Mouse (Mus musculus): Measurements from ENCODE around the gene Tnfsf9. TPM values are rescaled to one million over a fixed set of nuclear protein-coding genes. Genes with fewer than 3 reads are reported as not detected.

Gene Tnfsf9
- polyA plus RNA-seq, 1 experiment from 2014 or later: 5.6 TPM

GRCm38 (mm10) chr17:57110005-57110404 is 4.9 kb downstream of the Tnfsf9 start:
- Histone ChIP-seq H3K9me3 (replicated peaks; ENCODE audit: control insufficient read depth, low read length) (no peaks in the 10 kb centered on the region), H3K4me1 (ENCODE audit: control insufficient read depth, insufficient read depth, low read length) (no peaks in the 10 kb centered on the region), H3K27ac (replicated peaks; ENCODE audit: low read depth, low read length) (no peak overlapping the region), H3K4me2 (ENCODE audit: low read depth, low read length) (no peak overlapping the region), H3K9ac (replicated peaks; ENCODE audit: low read length) (no peak overlapping the region), H3K27me3 (ENCODE audit: control insufficient read depth, insufficient read depth, low read length) (no peaks in the 10 kb centered on the region), H3K36me3 (replicated peaks; ENCODE audit: control insufficient read depth, insufficient read depth, low read depth, low read length) (no peaks in the 10 kb centered on the region), H3K4me3 (ENCODE audit: low read depth, low read length) (no peak overlapping the region)
- DNase-seq (ENCODE audit: low spot score): no peak
- no peak for ATAC-seq (replicated peaks; ENCODE audit: insufficient number of reproducible peaks, low FRiP score, low TSS enrichment, low read depth)
- WGBS: 88% methylated on average over 1 of the region's 1 CpGs

- Histone ChIP-seq H3K27me3 (ENCODE audit: control insufficient read depth, insufficient read depth, low read length) (no peaks in the 10 kb centered on the region), H3K4me1 (ENCODE audit: control insufficient read depth, insufficient read depth, low read length) (no peaks in the 10 kb centered on the region), H3K4me2 (ENCODE audit: low read depth, low read length) (no peak overlapping the region), H3K9me3 (replicated peaks; ENCODE audit: control insufficient read depth, low read length) (no peaks in the 10 kb centered on the region), H3K9ac (replicated peaks; ENCODE audit: low read length) (no peak overlapping the region), H3K4me3 (ENCODE audit: low read depth, low read length) (no peak overlapping the region), H3K27ac (replicated peaks; ENCODE audit: low read depth, low read length) (no peak overlapping the region), H3K36me3 (replicated peaks; ENCODE audit: control insufficient read depth, insufficient read depth, low read depth, low read length) (no peaks in the 10 kb centered on the region)
- WGBS: 87% methylated on average over 10 of the region's 10 CpGs
- no peak for DNase-seq (ENCODE audit: low spot score)
- ATAC-seq (replicated peaks; ENCODE audit: insufficient number of reproducible peaks, low FRiP score, low TSS enrichment, low read depth): no peak
Measured at GRCm38 (mm10) chr17:57112768-57113474, 7.8 kb downstream of the Tnfsf9 start.

GRCm38 (mm10) chr17:57116801-57117200 is 11.7 kb downstream of the Tnfsf9 start:
- DNase-seq (ENCODE audit: low spot score) (no peak), ATAC-seq (replicated peaks; ENCODE audit: insufficient number of reproducible peaks, low FRiP score, low TSS enrichment, low read depth) (no peak)
- Histone ChIP-seq H3K4me2 (ENCODE audit: low read depth, low read length) (no peak overlapping the region), H3K27me3 (ENCODE audit: control insufficient read depth, insufficient read depth, low read length) (no peaks in the 10 kb centered on the region), H3K36me3 (replicated peaks; ENCODE audit: control insufficient read depth, insufficient read depth, low read depth, low read length) (no peaks in the 10 kb centered on the region), H3K9me3 (replicated peaks; ENCODE audit: control insufficient read depth, low read length) (no peaks in the 10 kb centered on the region), H3K4me1 (ENCODE audit: control insufficient read depth, insufficient read depth, low read length) (no peaks in the 10 kb centered on the region), H3K9ac (replicated peaks; ENCODE audit: low read length) (no peak overlapping the region), H3K27ac (replicated peaks; ENCODE audit: low read depth, low read length) (no peak overlapping the region), H3K4me3 (ENCODE audit: low read depth, low read length) (no peak overlapping the region)
- 81% methylated on average over 2 of the region's 2 CpGs for WGBS

GRCm38 (mm10) chr17:57118524-57119349 is 13.6 kb downstream of the Tnfsf9 start:
- H3K27ac ChIP-seq (replicated peaks; ENCODE audit: low read depth, low read length): no peak overlapping the region
- no peaks in the 10 kb centered on the region for H3K4me1 ChIP-seq (ENCODE audit: control insufficient read depth, insufficient read depth, low read length)
- H3K27me3 ChIP-seq (ENCODE audit: control insufficient read depth, insufficient read depth, low read length): no peaks in the 10 kb centered on the region
- no peak overlapping the region for H3K4me3 ChIP-seq (ENCODE audit: low read depth, low read length)
- DNase-seq (ENCODE audit: low spot score) (peak; percentile 67), ATAC-seq (replicated peaks; ENCODE audit: insufficient number of reproducible peaks, low FRiP score, low TSS enrichment, low read depth) (peak; percentile 87)
- no peak overlapping the region for H3K9ac ChIP-seq (replicated peaks; ENCODE audit: low read length)
- H3K4me2 ChIP-seq (ENCODE audit: low read depth, low read length): peak overlapping the region; percentile 21
- H3K9me3 ChIP-seq (replicated peaks; ENCODE audit: control insufficient read depth, low read length): no peaks in the 10 kb centered on the region
- H3K36me3 ChIP-seq (replicated peaks; ENCODE audit: control insufficient read depth, insufficient read depth, low read depth, low read length): no peaks in the 10 kb centered on the region
- 3% methylated on average over 11 of the region's 11 CpGs for WGBS

- WGBS: 76% methylated on average over 2 of the region's 2 CpGs
- DNase-seq (ENCODE audit: low spot score): no peak
- Histone ChIP-seq H3K27me3 (ENCODE audit: control insufficient read depth, insufficient read depth, low read length) (no peaks in the 10 kb centered on the region), H3K9me3 (replicated peaks; ENCODE audit: control insufficient read depth, low read length) (no peaks in the 10 kb centered on the region), H3K4me2 (ENCODE audit: low read depth, low read length) (no peak overlapping the region), H3K9ac (replicated peaks; ENCODE audit: low read length) (no peak overlapping the region), H3K4me3 (ENCODE audit: low read depth, low read length) (no peak overlapping the region), H3K36me3 (replicated peaks; ENCODE audit: control insufficient read depth, insufficient read depth, low read depth, low read length) (no peaks in the 10 kb centered on the region), H3K27ac (replicated peaks; ENCODE audit: low read depth, low read length) (no peak overlapping the region), H3K4me1 (ENCODE audit: control insufficient read depth, insufficient read depth, low read length) (no peaks in the 10 kb centered on the region)
- no peak for ATAC-seq (replicated peaks; ENCODE audit: insufficient number of reproducible peaks, low FRiP score, low TSS enrichment, low read depth)
Measured at GRCm38 (mm10) chr17:57121856-57122255, 16.7 kb downstream of the Tnfsf9 start.

- no peak overlapping the region for H3K4me2 ChIP-seq (ENCODE audit: low read depth, low read length)
- H3K9me3 ChIP-seq (replicated peaks; ENCODE audit: control insufficient read depth, low read length): no peaks in the 10 kb centered on the region
- WGBS: 87% methylated on average over 11 of the region's 11 CpGs
- ATAC-seq (replicated peaks; ENCODE audit: insufficient number of reproducible peaks, low FRiP score, low TSS enrichment, low read depth): no peak
- H3K36me3 ChIP-seq (replicated peaks; ENCODE audit: control insufficient read depth, insufficient read depth, low read depth, low read length): no peaks in the 10 kb centered on the region
- H3K9ac ChIP-seq (replicated peaks; ENCODE audit: low read length): no peak overlapping the region
- no peaks in the 10 kb centered on the region for H3K27me3 ChIP-seq (ENCODE audit: control insufficient read depth, insufficient read depth, low read length)
- H3K27ac ChIP-seq (replicated peaks; ENCODE audit: low read depth, low read length): no peak overlapping the region
- H3K4me1 ChIP-seq (ENCODE audit: control insufficient read depth, insufficient read depth, low read length): no peaks in the 10 kb centered on the region
- DNase-seq (ENCODE audit: low spot score): no peak
- no peak overlapping the region for H3K4me3 ChIP-seq (ENCODE audit: low read depth, low read length)
Measured at GRCm38 (mm10) chr17:57123192-57124118, 18.3 kb downstream of the Tnfsf9 start.

- no peak overlapping the region for H3K4me3 ChIP-seq (ENCODE audit: low read depth, low read length)
- H3K4me1 ChIP-seq (ENCODE audit: control insufficient read depth, insufficient read depth, low read length): no peaks in the 10 kb centered on the region
- H3K4me2 ChIP-seq (ENCODE audit: low read depth, low read length): no peak overlapping the region
- no peaks in the 10 kb centered on the region for H3K9me3 ChIP-seq (replicated peaks; ENCODE audit: control insufficient read depth, low read length)
- WGBS: 82% methylated on average over 4 of the region's 4 CpGs
- ATAC-seq (replicated peaks; ENCODE audit: insufficient number of reproducible peaks, low FRiP score, low TSS enrichment, low read depth) (no peak), DNase-seq (ENCODE audit: low spot score) (no peak)
- no peak overlapping the region for H3K27ac ChIP-seq (replicated peaks; ENCODE audit: low read depth, low read length)
- H3K27me3 ChIP-seq (ENCODE audit: control insufficient read depth, insufficient read depth, low read length): no peaks in the 10 kb centered on the region
- no peak overlapping the region for H3K9ac ChIP-seq (replicated peaks; ENCODE audit: low read length)
- no peaks in the 10 kb centered on the region for H3K36me3 ChIP-seq (replicated peaks; ENCODE audit: control insufficient read depth, insufficient read depth, low read depth, low read length)
Measured at GRCm38 (mm10) chr17:57124792-57125191, 19.7 kb downstream of the Tnfsf9 start.
